Mouse (Mus musculus): Measurements from ENCODE around the gene Acly. TPM values are rescaled to one million over a fixed set of nuclear protein-coding genes. Genes with fewer than 3 reads are reported as not detected.
A peak's percentile ranks its signal among the peaks of the same experiment; 100 is the strongest.
"Not testable (repeated sequence)": the region's sequence is repeated elsewhere in the genome, so short reads cannot be mapped to it uniquely, and the experiment has no call there.

Acly gene
- polyA plus RNA-seq, 1 experiment from 2014 or later = 203 TPM

GRCm38 (mm10) chr11:100544832-100545745 is 17.3 kb upstream of the Acly start, which contains the start of gene Ttc25:
Ttc25 (plus strand) TSS chr11:100545607.
- no peaks in the 10 kb centered on the region for H3K9me3 ChIP-seq
- 5% methylated on average over 28 of the region's 28 CpGs for WGBS
- H3K36me3 ChIP-seq = no peaks in the 10 kb centered on the region
- peak within 1 kb of the TSS; percentile 42 for H3K4me3 ChIP-seq
- H3K4me1 ChIP-seq = peaks cover 7% of the 10 kb centered on the region; the same call in 1 of the 2 replicates
- H3K9ac ChIP-seq = peak within 1 kb of the TSS; percentile 61
- peak within 1 kb of the TSS; percentile 72 for H3K4me2 ChIP-seq (replicated peaks)
- H3K27ac ChIP-seq = peak within 1 kb of the TSS; percentile 72
- no peaks in the 10 kb centered on the region for H3K27me3 ChIP-seq
- ATAC-seq (ENCODE audit: insufficient number of reproducible peaks, insufficient read depth, low FRiP score, low TSS enrichment) = peak; percentile 90

- 91% methylated on average over 2 of the region's 2 CpGs for WGBS
- Histone ChIP-seq H3K9ac (no peak overlapping the region), H3K9me3 (no peaks in the 10 kb centered on the region), H3K4me2 (replicated peaks) (no peak overlapping the region), H3K4me1 (peaks cover 7% of the 10 kb centered on the region; the same call in 1 of the 2 replicates), H3K36me3 (no peaks in the 10 kb centered on the region), H3K27ac (no peak overlapping the region), H3K27me3 (no peaks in the 10 kb centered on the region), H3K4me3 (no peak overlapping the region)
- ATAC-seq (ENCODE audit: insufficient number of reproducible peaks, insufficient read depth, low FRiP score, low TSS enrichment) = no peak
Measured at GRCm38 (mm10) chr11:100541577-100541976, 13.8 kb upstream of the Acly start.

GRCm38 (mm10) chr11:100540966-100541365 is 13.2 kb upstream of the Acly start:
- Histone ChIP-seq H3K9ac (no peak overlapping the region), H3K4me1 (peaks cover 7% of the 10 kb centered on the region; the same call in 1 of the 2 replicates), H3K27ac (no peak overlapping the region), H3K4me2 (replicated peaks) (no peak overlapping the region), H3K9me3 (no peaks in the 10 kb centered on the region), H3K27me3 (no peaks in the 10 kb centered on the region), H3K36me3 (no peaks in the 10 kb centered on the region), H3K4me3 (no peak overlapping the region)
- no peak for ATAC-seq (ENCODE audit: insufficient number of reproducible peaks, insufficient read depth, low FRiP score, low TSS enrichment)
- 48% methylated on average over 6 of the region's 6 CpGs for WGBS

GRCm38 (mm10) chr11:100536466-100536865 is 8.7 kb upstream of the Acly start:
- H3K36me3 ChIP-seq = no peaks in the 10 kb centered on the region
- H3K9me3 ChIP-seq = no peaks in the 10 kb centered on the region
- no peak overlapping the region for H3K4me2 ChIP-seq (replicated peaks)
- H3K9ac ChIP-seq = no peak overlapping the region
- H3K4me1 ChIP-seq = no peaks in the 10 kb centered on the region
- no peaks in the 10 kb centered on the region for H3K27me3 ChIP-seq
- H3K4me3 ChIP-seq = no peak overlapping the region
- ATAC-seq (ENCODE audit: insufficient number of reproducible peaks, insufficient read depth, low FRiP score, low TSS enrichment) = no peak
- H3K27ac ChIP-seq = no peak overlapping the region

GRCm38 (mm10) chr11:100535996-100536395 is 8.2 kb upstream of the Acly start:
- Histone ChIP-seq H3K27me3 (no peaks in the 10 kb centered on the region), H3K9ac (no peak overlapping the region), H3K9me3 (no peaks in the 10 kb centered on the region), H3K36me3 (no peaks in the 10 kb centered on the region), H3K4me1 (no peaks in the 10 kb centered on the region), H3K4me3 (no peak overlapping the region), H3K27ac (no peak overlapping the region), H3K4me2 (replicated peaks) (no peak overlapping the region)
- WGBS = 86% methylated on average over 1 of the region's 1 CpGs
- no peak for ATAC-seq (ENCODE audit: insufficient number of reproducible peaks, insufficient read depth, low FRiP score, low TSS enrichment)

GRCm38 (mm10) chr11:100534821-100535220 is 7.0 kb upstream of the Acly start:
- H3K27me3 ChIP-seq; ATAC-seq (ENCODE audit: insufficient number of reproducible peaks, insufficient read depth, low FRiP score, low TSS enrichment): not testable (repeated sequence)
- 86% methylated on average over 6 of the region's 6 CpGs for WGBS

GRCm38 (mm10) chr11:100534411-100534810 is 6.6 kb upstream of the Acly start:
- not testable (repeated sequence) for H3K4me1 ChIP-seq; H3K27ac ChIP-seq; H3K4me3 ChIP-seq; H3K9ac ChIP-seq; H3K36me3 ChIP-seq; ATAC-seq (ENCODE audit: insufficient number of reproducible peaks, insufficient read depth, low FRiP score, low TSS enrichment); H3K27me3 ChIP-seq; H3K4me2 ChIP-seq (replicated peaks); H3K9me3 ChIP-seq
- WGBS = 89% methylated on average over 2 of the region's 2 CpGs

More at GRCm38 (mm10) chr11:100534821-100535220, 7.0 kb upstream of the Acly start:
- H3K27ac ChIP-seq; H3K9me3 ChIP-seq; H3K9ac ChIP-seq; H3K4me1 ChIP-seq; H3K4me3 ChIP-seq; H3K36me3 ChIP-seq; H3K4me2 ChIP-seq (replicated peaks): not testable (repeated sequence)

- Histone ChIP-seq H3K36me3 (no peaks in the 10 kb centered on the region), H3K4me1 (no peaks in the 10 kb centered on the region), H3K27me3 (no peaks in the 10 kb centered on the region), H3K4me3 (no peak overlapping the region), H3K9ac (no peak overlapping the region), H3K4me2 (replicated peaks) (no peak overlapping the region), H3K27ac (no peak overlapping the region), H3K9me3 (no peaks in the 10 kb centered on the region)
- 67% methylated on average over 6 of the region's 6 CpGs for WGBS
- ATAC-seq (ENCODE audit: insufficient number of reproducible peaks, insufficient read depth, low FRiP score, low TSS enrichment) = no peak
Measured at GRCm38 (mm10) chr11:100533871-100534270, 6.1 kb upstream of the Acly start.

GRCm38 (mm10) chr11:100528375-100529165 is 770 bp upstream of the Acly start:
- H3K27ac ChIP-seq = peak overlapping the region; percentile 91; the same call in 1 of the 2 replicates
- peak overlapping the region; percentile 92 for H3K4me2 ChIP-seq (replicated peaks)
- peak; percentile 45 for ATAC-seq (ENCODE audit: insufficient number of reproducible peaks, insufficient read depth, low FRiP score, low TSS enrichment)
- H3K36me3 ChIP-seq = peaks cover 9% of the 10 kb centered on the region
- no peaks in the 10 kb centered on the region for H3K27me3 ChIP-seq
- peak overlapping the region; percentile 57 for H3K9ac ChIP-seq
- WGBS = 21% methylated on average over 19 of the region's 19 CpGs
- peak overlapping the region; percentile 78 for H3K4me3 ChIP-seq
- no peaks in the 10 kb centered on the region for H3K9me3 ChIP-seq
- peaks cover 34% of the 10 kb centered on the region for H3K4me1 ChIP-seq

GRCm38 (mm10) chr11:100527066-100527457 is 738 bp downstream of the Acly start:
- ATAC-seq (ENCODE audit: insufficient number of reproducible peaks, insufficient read depth, low FRiP score, low TSS enrichment) = peak; percentile 32
- Histone ChIP-seq H3K27me3 (no peaks in the 10 kb centered on the region), H3K4me1 (peaks cover 34% of the 10 kb centered on the region), H3K9me3 (no peaks in the 10 kb centered on the region), H3K9ac (peak overlapping the region; percentile 84), H3K4me3 (peak overlapping the region; percentile 78), H3K27ac (peak overlapping the region; percentile 91), H3K36me3 (peaks cover 24% of the 10 kb centered on the region), H3K4me2 (replicated peaks) (peak overlapping the region; percentile 92)
- WGBS = under 1% methylated on average over 26 of the region's 26 CpGs

- Histone ChIP-seq H3K36me3 (peaks cover 32% of the 10 kb centered on the region), H3K27ac (no peak overlapping the region), H3K9me3 (no peaks in the 10 kb centered on the region), H3K4me1 (peaks cover 34% of the 10 kb centered on the region), H3K9ac (peak overlapping the region; percentile 84), H3K4me3 (peak overlapping the region; percentile 78), H3K27me3 (no peaks in the 10 kb centered on the region), H3K4me2 (replicated peaks) (peak overlapping the region; percentile 92)
- no peak for ATAC-seq (ENCODE audit: insufficient number of reproducible peaks, insufficient read depth, low FRiP score, low TSS enrichment)
- WGBS = 10% methylated on average over 15 of the region's 15 CpGs
Measured at GRCm38 (mm10) chr11:100526052-100526816, 1.6 kb downstream of the Acly start.

Data from embryonic facial prominence, embryonic 12.5 days (tissue).